Mouse (Mus musculus) ES-Bruce4 (cell line): ENCODE results near the gene Klk1b8.
A peak's percentile ranks its signal among the peaks of the same experiment; 100 is the strongest.

ENCODE experiments used
- CTCF ChIP-seq: IDR thresholded peaks from one replicate; pipeline ENCODE4 v1.8.1; 2011; ENCODE audit warnings: low read depth, low read length
- EP300 ChIP-seq: IDR thresholded peaks from 2 replicates; pipeline ENCODE4 v1.6.1; 2011; ENCODE audit warnings: low read depth, low read length; ENCODE audit not compliant: insufficient read depth

DNA sequence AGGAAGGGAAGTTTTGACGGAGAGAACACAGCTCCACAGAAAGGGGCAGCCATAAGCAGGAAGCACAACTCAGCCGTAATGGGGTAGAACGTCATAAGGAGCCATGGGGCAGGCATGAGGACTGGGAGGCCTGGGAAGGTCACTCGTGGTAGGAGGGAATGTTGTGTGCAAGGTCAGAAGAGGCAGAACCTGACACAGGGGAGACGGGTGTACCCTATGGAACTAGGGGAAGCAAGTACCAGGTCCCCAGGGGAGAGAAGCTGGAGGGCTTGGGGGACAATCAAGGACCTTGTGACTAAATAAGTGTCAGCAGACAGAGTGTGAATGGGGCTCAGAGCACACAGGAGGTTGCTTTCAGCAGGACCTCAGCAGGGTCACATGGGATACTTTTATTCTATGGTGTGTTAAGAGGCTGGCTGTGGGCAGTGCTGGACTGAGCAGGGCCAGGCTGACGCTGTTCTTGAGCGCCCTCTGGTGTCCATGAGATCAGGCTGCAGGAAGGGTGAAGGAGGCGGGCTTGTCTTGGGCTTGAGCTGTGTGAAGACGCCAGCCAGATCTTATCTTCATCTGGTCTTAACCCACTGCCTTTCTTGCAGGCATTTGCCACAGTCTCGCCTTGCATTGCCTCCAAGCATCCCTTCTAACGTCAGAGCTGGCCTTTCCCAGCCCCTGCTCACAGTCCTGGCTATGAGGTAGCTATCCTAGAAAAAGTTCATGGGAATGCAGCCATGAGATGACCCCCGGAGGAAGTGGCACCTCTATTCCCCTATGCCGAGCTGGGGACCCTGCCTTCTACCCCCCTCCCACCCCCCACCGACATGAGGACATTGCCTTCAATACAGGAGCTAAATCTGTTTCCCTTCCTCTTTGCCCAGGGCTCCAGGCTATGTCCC, 30.7 kb upstream of the Klk1b8 start:
- TF ChIP-seq EP300: no peak
- TF ChIP-seq CTCF: peak; percentile 99
